Mouse (Mus musculus): Measurements from ENCODE around the gene Syt8. TPM values are rescaled to one million over a fixed set of nuclear protein-coding genes. Genes with fewer than 3 reads are reported as not detected.

Syt8 gene
- polyA plus RNA-seq, 1 experiment from 2014 or later, result not detected

DNA sequence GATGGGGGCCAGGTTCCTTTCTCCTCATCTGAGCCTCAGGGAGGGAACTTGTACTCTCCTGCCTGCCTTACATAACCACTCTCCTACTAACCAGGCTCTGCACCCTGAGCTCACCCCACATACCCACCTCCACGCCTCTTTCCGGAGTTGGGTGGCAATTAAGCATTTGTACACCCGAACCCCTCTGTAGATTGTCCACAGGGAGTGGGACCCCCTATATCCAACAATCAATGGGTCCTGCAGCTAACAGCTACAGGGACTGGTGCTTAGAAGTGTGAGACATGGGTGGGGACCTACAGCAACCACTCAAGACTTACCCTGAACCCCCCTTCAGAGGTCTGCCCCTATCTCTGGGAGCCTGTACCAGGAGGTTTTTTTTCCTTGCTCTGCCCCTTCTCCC, 46.0 kb downstream of the Syt8 start:
- Histone ChIP-seq H3K4me2 (ENCODE audit: low read depth, low read length) (no peak overlapping the region), H3K4me1 (ENCODE audit: control insufficient read depth, insufficient read depth, low read length) (peaks cover 23% of the 10 kb centered on the region)
- 94% methylated on average over 3 of the region's 3 CpGs for WGBS

DNA sequence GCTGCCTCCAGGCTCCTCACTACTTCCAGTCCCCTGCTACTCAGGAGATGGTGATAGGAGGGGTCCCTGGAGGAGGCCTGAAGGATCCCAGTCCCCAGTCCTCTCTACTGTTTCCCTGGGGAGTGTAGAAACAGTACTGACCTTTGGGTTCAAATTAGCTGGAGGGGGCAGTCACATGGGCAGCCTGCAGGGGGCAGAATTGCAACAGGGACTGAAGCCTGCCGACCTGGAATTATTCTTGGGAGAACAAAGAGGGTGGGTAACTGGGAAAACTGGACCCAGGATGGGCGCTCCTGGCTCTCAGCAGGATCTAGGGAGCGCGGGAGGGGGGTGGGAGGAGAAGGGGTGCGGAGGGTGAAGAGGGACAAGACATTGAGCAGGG, 46.5 kb downstream of the Syt8 start:
- ATAC-seq (replicated peaks; ENCODE audit: insufficient number of reproducible peaks, low FRiP score, low TSS enrichment, low read depth), result no peak
- Histone ChIP-seq H3K4me1 (ENCODE audit: control insufficient read depth, insufficient read depth, low read length) (peaks cover 23% of the 10 kb centered on the region), H3K27ac (replicated peaks; ENCODE audit: low read depth, low read length) (peak overlapping the region; percentile 94), H3K4me3 (ENCODE audit: low read depth, low read length) (no peak overlapping the region), H3K27me3 (ENCODE audit: control insufficient read depth, insufficient read depth, low read length) (no peaks in the 10 kb centered on the region; the same call in 1 of the 2 replicates), H3K36me3 (replicated peaks; ENCODE audit: control insufficient read depth, insufficient read depth, low read depth, low read length) (no peaks in the 10 kb centered on the region), H3K9ac (replicated peaks; ENCODE audit: low read length) (peak overlapping the region; percentile 75), H3K4me2 (ENCODE audit: low read depth, low read length) (peak overlapping the region; percentile 47), H3K9me3 (replicated peaks; ENCODE audit: control insufficient read depth, low read length) (no peaks in the 10 kb centered on the region)
- 4% methylated on average over 5 of the region's 5 CpGs for WGBS
- DNase-seq (ENCODE audit: low spot score), result peak; percentile 79

More for the DNA sequence above, 46.0 kb downstream of the Syt8 start:
- no peak overlapping the region for H3K4me3 ChIP-seq (ENCODE audit: low read depth, low read length)
- peak overlapping the region; percentile 94 for H3K27ac ChIP-seq (replicated peaks; ENCODE audit: low read depth, low read length)
- no peaks in the 10 kb centered on the region; the same call in 1 of the 2 replicates for H3K27me3 ChIP-seq (ENCODE audit: control insufficient read depth, insufficient read depth, low read length)
- no peak for DNase-seq (ENCODE audit: low spot score)
- H3K36me3 ChIP-seq (replicated peaks; ENCODE audit: control insufficient read depth, insufficient read depth, low read depth, low read length), result no peaks in the 10 kb centered on the region
- no peaks in the 10 kb centered on the region for H3K9me3 ChIP-seq (replicated peaks; ENCODE audit: control insufficient read depth, low read length)
- no peak for ATAC-seq (replicated peaks; ENCODE audit: insufficient number of reproducible peaks, low FRiP score, low TSS enrichment, low read depth)
- peak overlapping the region; percentile 28; the same call in 1 of the 2 replicates for H3K9ac ChIP-seq (replicated peaks; ENCODE audit: low read length)

DNA sequence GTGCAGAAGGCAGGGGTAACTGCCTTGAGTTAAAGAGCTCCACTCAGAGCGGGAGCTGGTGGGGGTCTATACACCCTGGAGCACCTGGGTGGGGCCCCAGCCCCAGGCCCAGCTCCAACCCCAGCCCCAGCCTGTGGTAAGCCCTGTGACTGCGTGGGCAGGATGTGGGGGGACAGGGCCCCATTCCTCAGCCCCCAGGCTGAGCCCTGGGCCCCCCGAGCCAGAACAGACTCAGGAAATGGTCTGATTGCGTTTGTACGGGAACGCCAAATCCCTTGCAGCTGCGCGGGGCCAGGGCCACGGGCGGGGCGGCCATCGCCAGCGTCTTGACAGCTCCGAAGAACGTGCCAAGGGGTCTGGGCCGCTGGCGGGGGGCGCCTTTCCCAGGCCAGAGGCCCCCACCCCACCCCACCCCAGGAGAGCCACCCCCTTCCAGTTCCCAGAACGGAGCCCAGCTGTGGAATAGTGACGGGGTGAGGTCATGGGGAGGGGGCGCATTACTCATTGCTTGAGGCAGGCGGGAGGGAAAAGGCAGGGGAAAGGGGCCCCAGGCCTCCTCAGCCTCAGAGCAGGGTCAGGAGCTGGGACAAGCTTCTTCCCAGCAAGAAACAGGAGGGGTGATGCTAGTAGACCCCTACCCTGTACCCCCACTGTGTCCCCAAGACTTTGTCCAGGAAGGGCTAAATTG, 47.1 kb downstream of the Syt8 start:
- H3K9ac ChIP-seq (replicated peaks; ENCODE audit: low read length), result peak overlapping the region; percentile 75
- no peaks in the 10 kb centered on the region for H3K36me3 ChIP-seq (replicated peaks; ENCODE audit: control insufficient read depth, insufficient read depth, low read depth, low read length)
- H3K4me1 ChIP-seq (ENCODE audit: control insufficient read depth, insufficient read depth, low read length), result peaks cover 23% of the 10 kb centered on the region
- H3K9me3 ChIP-seq (replicated peaks; ENCODE audit: control insufficient read depth, low read length), result no peaks in the 10 kb centered on the region
- 3% methylated on average over 18 of the region's 22 CpGs for WGBS
- no peaks in the 10 kb centered on the region; the same call in 1 of the 2 replicates for H3K27me3 ChIP-seq (ENCODE audit: control insufficient read depth, insufficient read depth, low read length)
- ATAC-seq (replicated peaks; ENCODE audit: insufficient number of reproducible peaks, low FRiP score, low TSS enrichment, low read depth) (peak; percentile 78), DNase-seq (ENCODE audit: low spot score) (peak; percentile 78)
- 0 out of 2 replicates have a peak overlapping the region, but pooled peaks have one; percentile 2 for H3K4me3 ChIP-seq (ENCODE audit: low read depth, low read length)
- peak overlapping the region; percentile 94 for H3K27ac ChIP-seq (replicated peaks; ENCODE audit: low read depth, low read length)
- H3K4me2 ChIP-seq (ENCODE audit: low read depth, low read length), result peak overlapping the region; percentile 47

DNA sequence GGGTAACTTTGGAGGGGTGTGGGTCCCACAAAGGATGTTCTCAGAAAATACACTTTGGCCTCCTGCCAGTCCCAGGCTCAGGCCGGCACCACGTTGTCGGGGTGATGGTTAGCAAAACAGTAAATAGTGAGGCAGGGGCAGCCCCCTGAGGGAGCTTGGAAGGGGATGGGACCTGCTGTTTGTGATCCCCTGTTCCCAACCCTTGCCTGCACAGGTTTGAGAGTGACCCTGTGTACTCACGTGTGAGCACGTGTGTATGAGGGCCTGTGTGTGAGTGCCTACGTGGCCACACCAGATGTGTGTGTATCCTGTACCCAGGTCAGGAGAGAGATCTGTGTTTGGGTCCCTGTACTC, 47.6 kb downstream of the Syt8 start:
- H3K4me1 ChIP-seq (ENCODE audit: control insufficient read depth, insufficient read depth, low read length), result peaks cover 23% of the 10 kb centered on the region
- ATAC-seq (replicated peaks; ENCODE audit: insufficient number of reproducible peaks, low FRiP score, low TSS enrichment, low read depth) (peak; percentile 12; the same call in 1 of the 2 replicates), DNase-seq (ENCODE audit: low spot score) (peak; percentile 62)
- no peaks in the 10 kb centered on the region for H3K9me3 ChIP-seq (replicated peaks; ENCODE audit: control insufficient read depth, low read length)
- no peaks in the 10 kb centered on the region for H3K36me3 ChIP-seq (replicated peaks; ENCODE audit: control insufficient read depth, insufficient read depth, low read depth, low read length)
- peak overlapping the region; percentile 75 for H3K9ac ChIP-seq (replicated peaks; ENCODE audit: low read length)
- WGBS, result 18% methylated on average over 6 of the region's 6 CpGs
- peak overlapping the region; percentile 94 for H3K27ac ChIP-seq (replicated peaks; ENCODE audit: low read depth, low read length)
- no peaks in the 10 kb centered on the region for H3K27me3 ChIP-seq (ENCODE audit: control insufficient read depth, insufficient read depth, low read length)
- H3K4me3 ChIP-seq (ENCODE audit: low read depth, low read length), result no peak overlapping the region
- peak overlapping the region; percentile 47 for H3K4me2 ChIP-seq (ENCODE audit: low read depth, low read length)

DNA sequence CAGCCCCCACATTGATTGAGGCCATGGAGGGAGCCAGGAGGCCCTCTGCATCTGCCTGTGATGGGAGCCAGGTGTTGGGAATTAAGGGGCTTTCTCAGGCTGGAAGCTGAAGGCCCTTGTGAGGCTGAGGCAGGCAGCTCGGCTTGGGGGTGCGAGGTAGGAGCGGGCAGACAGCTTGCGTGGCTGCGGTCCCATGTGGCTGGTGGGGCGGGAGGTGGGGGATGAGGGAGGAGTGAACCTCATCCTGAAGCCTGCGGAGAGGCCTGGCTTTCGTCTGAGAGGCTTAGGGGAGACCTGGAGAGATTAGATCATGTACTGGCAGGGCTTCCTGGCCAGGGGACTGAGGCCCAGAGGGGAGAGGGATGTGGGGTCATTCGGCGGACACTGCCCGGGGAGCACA, 48.5 kb downstream of the Syt8 start:
- no peak overlapping the region for H3K4me2 ChIP-seq (ENCODE audit: low read depth, low read length)
- peak overlapping the region; percentile 28; the same call in 1 of the 2 replicates for H3K9ac ChIP-seq (replicated peaks; ENCODE audit: low read length)
- DNase-seq (ENCODE audit: low spot score), result peak; percentile 67
- no peak; the same call in 1 of the 2 replicates for ATAC-seq (replicated peaks; ENCODE audit: insufficient number of reproducible peaks, low FRiP score, low TSS enrichment, low read depth)
- H3K4me3 ChIP-seq (ENCODE audit: low read depth, low read length), result no peak overlapping the region
- WGBS, result 38% methylated on average over 11 of the region's 11 CpGs
- H3K36me3 ChIP-seq (replicated peaks; ENCODE audit: control insufficient read depth, insufficient read depth, low read depth, low read length), result no peaks in the 10 kb centered on the region
- H3K4me1 ChIP-seq (ENCODE audit: control insufficient read depth, insufficient read depth, low read length), result peaks cover 29% of the 10 kb centered on the region
- H3K9me3 ChIP-seq (replicated peaks; ENCODE audit: control insufficient read depth, low read length), result no peaks in the 10 kb centered on the region
- no peaks in the 10 kb centered on the region for H3K27me3 ChIP-seq (ENCODE audit: control insufficient read depth, insufficient read depth, low read length)
- H3K27ac ChIP-seq (replicated peaks; ENCODE audit: low read depth, low read length), result peak overlapping the region; percentile 94

- peaks cover 29% of the 10 kb centered on the region for H3K4me1 ChIP-seq (ENCODE audit: control insufficient read depth, insufficient read depth, low read length)
- no peaks in the 10 kb centered on the region for H3K36me3 ChIP-seq (replicated peaks; ENCODE audit: control insufficient read depth, insufficient read depth, low read depth, low read length)
- no peak overlapping the region for H3K27ac ChIP-seq (replicated peaks; ENCODE audit: low read depth, low read length)
- no peaks in the 10 kb centered on the region for H3K27me3 ChIP-seq (ENCODE audit: control insufficient read depth, insufficient read depth, low read length)
- no peaks in the 10 kb centered on the region for H3K9me3 ChIP-seq (replicated peaks; ENCODE audit: control insufficient read depth, low read length)
- no peak overlapping the region for H3K4me3 ChIP-seq (ENCODE audit: low read depth, low read length)
- ATAC-seq (replicated peaks; ENCODE audit: insufficient number of reproducible peaks, low FRiP score, low TSS enrichment, low read depth) (no peak), DNase-seq (ENCODE audit: low spot score) (no peak)
- no peak overlapping the region for H3K4me2 ChIP-seq (ENCODE audit: low read depth, low read length)
- 79% methylated on average over 12 of the region's 12 CpGs for WGBS
- H3K9ac ChIP-seq (replicated peaks; ENCODE audit: low read length), result no peak overlapping the region
These were observed 50.1 kb downstream of the Syt8 start for GRCm38 (mm10) chr7:142484780-142485179.

- H3K9me3 ChIP-seq (replicated peaks; ENCODE audit: control insufficient read depth, low read length), result no peaks in the 10 kb centered on the region
- no peak overlapping the region for H3K4me2 ChIP-seq (ENCODE audit: low read depth, low read length)
- H3K4me3 ChIP-seq (ENCODE audit: low read depth, low read length), result no peak overlapping the region
- no peaks in the 10 kb centered on the region for H3K27me3 ChIP-seq (ENCODE audit: control insufficient read depth, insufficient read depth, low read length)
- ATAC-seq (replicated peaks; ENCODE audit: insufficient number of reproducible peaks, low FRiP score, low TSS enrichment, low read depth) (no peak), DNase-seq (ENCODE audit: low spot score) (peak; percentile 22)
- 50% methylated on average over 8 of the region's 8 CpGs for WGBS
- peaks cover 20% of the 10 kb centered on the region for H3K4me1 ChIP-seq (ENCODE audit: control insufficient read depth, insufficient read depth, low read length)
- H3K9ac ChIP-seq (replicated peaks; ENCODE audit: low read length), result peak overlapping the region; percentile 46
- H3K36me3 ChIP-seq (replicated peaks; ENCODE audit: control insufficient read depth, insufficient read depth, low read depth, low read length), result no peaks in the 10 kb centered on the region
- peak overlapping the region; percentile 83 for H3K27ac ChIP-seq (replicated peaks; ENCODE audit: low read depth, low read length)
These were observed 52.1 kb downstream of the Syt8 start for GRCm38 (mm10) chr7:142486751-142487162.

DNA sequence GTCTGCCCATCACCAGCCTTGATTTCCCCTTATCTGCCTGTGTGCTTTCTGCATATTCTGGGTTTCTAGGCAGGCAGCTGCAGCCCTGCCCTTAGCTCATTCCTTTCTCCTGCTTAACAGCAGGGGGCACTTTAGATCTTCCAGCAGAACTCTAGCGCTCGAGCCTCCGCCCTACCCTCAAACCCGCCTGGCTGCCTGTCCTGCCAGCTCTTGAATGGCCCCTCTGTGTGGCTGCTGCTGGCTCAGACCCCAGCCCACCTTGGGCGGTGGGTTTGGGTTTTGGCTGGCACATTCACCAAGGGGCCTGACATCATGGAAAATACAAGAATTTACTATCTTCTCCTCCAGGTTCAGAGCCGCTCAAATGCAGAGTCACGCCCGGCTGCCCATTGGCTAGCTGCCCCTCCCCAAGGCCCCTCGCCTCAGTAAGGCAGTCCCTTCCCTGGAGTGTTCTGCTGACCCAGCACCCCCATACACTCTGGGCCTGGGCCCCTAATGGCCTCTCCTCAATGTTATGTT, 52.8 kb downstream of the Syt8 start:
- peak overlapping the region; percentile 46 for H3K9ac ChIP-seq (replicated peaks; ENCODE audit: low read length)
- H3K4me3 ChIP-seq (ENCODE audit: low read depth, low read length), result no peak overlapping the region
- DNase-seq (ENCODE audit: low spot score) (peak; percentile 87), ATAC-seq (replicated peaks; ENCODE audit: insufficient number of reproducible peaks, low FRiP score, low TSS enrichment, low read depth) (peak; percentile 25)
- 17% methylated on average over 9 of the region's 9 CpGs for WGBS
- no peaks in the 10 kb centered on the region for H3K27me3 ChIP-seq (ENCODE audit: control insufficient read depth, insufficient read depth, low read length)
- H3K27ac ChIP-seq (replicated peaks; ENCODE audit: low read depth, low read length), result peak overlapping the region; percentile 83
- H3K4me2 ChIP-seq (ENCODE audit: low read depth, low read length), result peak overlapping the region; percentile 16; the same call in 1 of the 2 replicates
- H3K4me1 ChIP-seq (ENCODE audit: control insufficient read depth, insufficient read depth, low read length), result peaks cover 13% of the 10 kb centered on the region
- no peaks in the 10 kb centered on the region for H3K36me3 ChIP-seq (replicated peaks; ENCODE audit: control insufficient read depth, insufficient read depth, low read depth, low read length)
- H3K9me3 ChIP-seq (replicated peaks; ENCODE audit: control insufficient read depth, low read length), result no peaks in the 10 kb centered on the region
